Mouse (Mus musculus) stomach, embryonic 16.5 days (tissue): Measurements from ENCODE around the gene Mrgprh. TPM values are rescaled to one million over a fixed set of nuclear protein-coding genes. Genes with fewer than 3 reads are reported as not detected.
A peak's percentile ranks its signal among the peaks of the same experiment; 100 is the strongest.

ENCODE experiments used
- ATAC-seq: fragments of 200-750 bp; cut with Nextera tagmentation; 2 replicates; pipeline ENCODE4 v1.8.0; 2017; ENCODE audit warnings: moderate number of reproducible peaks, moderate TSS enrichment; ENCODE audit not compliant: insufficient read depth, low FRiP score
- H3K27ac ChIP-seq: fragments of 300-500 bp; sonication (generic); 2 replicates; pipeline ENCODE4 v1.5.1; 2014; ENCODE audit warnings: low read length
- H3K27me3 ChIP-seq: fragments of 300-500 bp; sonication (generic); 2 replicates; pipeline ENCODE4 v1.6.1; 2014; ENCODE audit warnings: low read length, control low read depth, mixed read lengths; ENCODE audit not compliant: control insufficient read depth, insufficient read depth
- H3K36me3 ChIP-seq: fragments of 300-500 bp; sonication (generic); 2 replicates; pipeline ENCODE4 v1.6.1; 2014; ENCODE audit warnings: low read length; ENCODE audit not compliant: control insufficient read depth, insufficient read depth
- H3K4me1 ChIP-seq: fragments of 300-500 bp; sonication (generic); 2 replicates; pipeline ENCODE4 v1.6.1; 2014; ENCODE audit warnings: low read length, control low read depth, mixed read lengths; ENCODE audit not compliant: control insufficient read depth, insufficient read depth
- H3K4me2 ChIP-seq: fragments of 300-500 bp; sonication (generic); 2 replicates; pipeline ENCODE4 v1.6.1; 2014; ENCODE audit warnings: low read depth, low read length, mixed read lengths
- H3K4me3 ChIP-seq: fragments of 300-500 bp; sonication (generic); replicated peaks from 2 replicates; pipeline ENCODE4 v1.5.1; 2014; ENCODE audit warnings: mild to moderate bottlenecking, low read length
- H3K9ac ChIP-seq: fragments of 300-500 bp; sonication (generic); 2 replicates; pipeline ENCODE4 v1.6.1; 2014; ENCODE audit warnings: low read length
- H3K9me3 ChIP-seq: fragments of 300-500 bp; sonication (generic); replicated peaks from 2 replicates; pipeline ENCODE4 v1.6.1; 2016; ENCODE audit warnings: low read length, control low read depth; ENCODE audit not compliant: control insufficient read depth
- WGBS: fragments of 180-500 bp; shearing (Covaris S2); extraction: QIAGEN DNeasy Blood & Tissue Kit; methylation state at CpG from one replicate; pipeline ENCODE4 v1.1.7; 2014; 5-methylcytosine and 5-hydroxymethylcytosine counted together
- polyA plus RNA-seq: library from polyadenylated mRNA; unstranded; fragments of >200 nt; fragmentation: Nextera tagmentation; extraction: Ambion mirVana; gene quantifications from 2 replicates; pipeline ENCODE4 v1.2.1, GENCODE M21; 2015

Gene Mrgprh
- polyA plus RNA-seq, 1 experiment from 2014 or later: 0.09 TPM

DNA sequence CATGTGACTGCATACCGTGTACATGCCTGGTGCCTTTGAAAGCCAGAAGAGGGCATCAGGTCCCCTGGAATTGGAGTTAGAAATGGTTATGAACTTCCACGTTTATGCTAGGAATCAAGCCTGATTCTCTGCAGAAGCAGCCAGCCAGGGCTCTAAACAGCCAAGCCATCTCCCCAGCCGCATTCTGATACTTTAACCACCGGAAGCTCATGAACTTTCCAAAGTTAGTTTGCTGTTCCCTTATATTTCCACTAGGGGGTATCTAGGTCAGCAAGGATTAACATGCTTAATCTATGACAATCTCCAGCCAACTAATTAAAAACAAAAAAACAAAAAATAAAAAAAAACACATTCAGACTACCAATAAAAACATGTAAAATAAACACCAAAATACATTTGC is 17.8 kb upstream of the Mrgprh start:
- H3K9ac ChIP-seq: no peak overlapping the region
- no peaks in the 10 kb centered on the region for H3K36me3 ChIP-seq
- H3K9me3 ChIP-seq: no peaks in the 10 kb centered on the region
- H3K4me3 ChIP-seq: no peak overlapping the region
- 51% methylated on average over 4 of the region's 4 CpGs for WGBS
- H3K4me2 ChIP-seq: no peak overlapping the region
- H3K4me1 ChIP-seq: no peaks in the 10 kb centered on the region
- no peaks in the 10 kb centered on the region for H3K27me3 ChIP-seq
- H3K27ac ChIP-seq: no peak overlapping the region
- no peak for ATAC-seq

DNA sequence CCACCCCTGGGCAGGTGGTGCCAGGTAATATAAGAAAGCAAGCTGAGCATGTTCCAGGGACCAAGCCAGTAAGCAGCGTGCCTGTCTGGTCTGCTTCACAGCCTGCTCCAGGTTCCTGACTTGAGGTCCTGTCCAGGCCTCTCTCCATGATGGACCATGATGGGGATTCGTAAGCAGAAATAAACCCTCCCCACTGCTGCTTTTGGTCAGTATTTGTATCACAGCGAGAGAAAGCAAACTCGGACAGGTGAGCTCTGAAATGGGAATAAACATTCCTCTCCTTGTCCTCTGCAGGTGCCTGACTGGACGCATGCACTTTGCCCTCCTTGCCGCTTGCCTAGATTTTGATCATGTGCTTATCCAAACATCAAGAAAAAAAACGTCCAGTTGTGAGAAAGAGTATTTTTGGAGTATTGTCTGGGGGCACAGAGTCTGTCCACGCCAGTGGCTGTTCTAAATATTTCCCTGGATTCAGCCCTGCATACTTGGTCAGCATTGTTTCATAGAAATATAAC is 16.8 kb upstream of the Mrgprh start:
- no peaks in the 10 kb centered on the region for H3K9me3 ChIP-seq
- H3K27me3 ChIP-seq: no peaks in the 10 kb centered on the region
- WGBS: 58% methylated on average over 8 of the region's 8 CpGs
- H3K27ac ChIP-seq: no peak overlapping the region
- no peak overlapping the region for H3K9ac ChIP-seq
- no peak overlapping the region for H3K4me2 ChIP-seq
- no peaks in the 10 kb centered on the region for H3K36me3 ChIP-seq
- no peak overlapping the region for H3K4me3 ChIP-seq
- no peaks in the 10 kb centered on the region for H3K4me1 ChIP-seq
- ATAC-seq: no peak

DNA sequence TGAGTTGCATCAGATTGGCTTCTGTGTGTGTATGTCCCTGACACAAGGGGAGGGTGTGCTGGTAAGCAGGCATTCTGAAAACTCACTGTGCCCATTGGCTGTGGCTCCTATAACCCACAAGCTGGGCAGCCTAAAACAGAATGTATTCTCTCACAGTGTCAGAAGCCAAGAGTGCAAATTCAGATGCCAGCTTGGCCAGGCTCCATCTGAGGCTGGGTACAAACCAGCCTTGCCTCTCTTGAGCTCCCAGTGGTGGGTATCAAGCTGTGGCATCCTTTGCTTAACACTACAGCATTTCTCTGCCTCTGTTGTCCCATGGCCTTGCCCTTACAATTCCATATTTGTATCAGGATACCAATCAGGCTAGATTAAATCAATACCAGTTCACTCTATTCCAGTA is 11.7 kb upstream of the Mrgprh start:
- no peaks in the 10 kb centered on the region for H3K4me1 ChIP-seq
- H3K27me3 ChIP-seq: no peaks in the 10 kb centered on the region
- no peak overlapping the region for H3K27ac ChIP-seq
- no peak overlapping the region for H3K4me2 ChIP-seq
- no peak for ATAC-seq
- no peak overlapping the region for H3K4me3 ChIP-seq
- no peak overlapping the region for H3K9ac ChIP-seq
- no peaks in the 10 kb centered on the region for H3K36me3 ChIP-seq
- H3K9me3 ChIP-seq: no peaks in the 10 kb centered on the region

DNA sequence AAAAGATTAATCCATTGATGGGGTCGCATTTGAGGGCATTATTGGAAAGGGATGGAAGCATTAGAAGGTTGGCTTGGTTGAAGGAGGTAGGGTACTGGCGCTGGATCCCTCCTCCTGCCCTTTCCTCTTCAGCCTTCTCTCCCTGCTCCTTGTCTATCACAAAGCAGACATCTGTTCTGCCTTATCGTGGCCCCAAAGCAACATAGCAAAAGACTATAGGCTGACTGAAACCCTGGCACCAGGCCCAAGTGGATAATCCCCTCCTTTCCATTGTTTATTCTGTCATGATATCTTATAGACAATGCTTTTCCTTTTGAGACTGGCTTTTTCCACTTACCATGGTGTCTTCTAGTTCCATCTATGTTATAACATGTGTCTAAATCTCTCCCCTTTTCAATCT is 10.4 kb upstream of the Mrgprh start:
- Histone ChIP-seq H3K27ac (no peak overlapping the region), H3K9ac (no peak overlapping the region)
- WGBS: 68% methylated on average over 3 of the region's 3 CpGs

DNA sequence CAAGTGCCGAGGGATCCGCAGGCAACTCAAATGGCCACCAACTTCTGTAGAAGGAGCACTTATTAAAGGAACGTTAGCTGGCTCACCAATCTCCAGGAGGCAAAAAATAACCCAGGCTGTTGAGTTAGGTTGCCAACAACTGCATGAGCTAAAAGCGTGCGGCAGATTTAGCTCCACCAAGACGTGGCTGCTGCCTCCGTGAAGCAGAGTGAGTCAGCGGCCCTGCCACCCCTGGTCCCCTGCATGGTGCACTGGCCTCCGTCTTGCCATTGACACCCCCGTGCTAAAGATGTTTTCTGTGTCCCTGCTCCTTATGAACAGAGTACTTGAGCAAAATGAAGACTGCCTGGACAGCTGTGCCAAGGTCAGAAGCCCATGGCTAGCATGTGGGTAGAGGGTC is 9.0 kb upstream of the Mrgprh start:
- Histone ChIP-seq H3K4me1 (no peaks in the 10 kb centered on the region), H3K27ac (no peak overlapping the region)
- WGBS: 83% methylated on average over 10 of the region's 10 CpGs

More for the DNA sequence above, 10.4 kb upstream of the Mrgprh start:
- Histone ChIP-seq H3K4me1 (no peaks in the 10 kb centered on the region), H3K36me3 (no peaks in the 10 kb centered on the region), H3K4me2 (no peak overlapping the region), H3K27me3 (no peaks in the 10 kb centered on the region), H3K9me3 (no peaks in the 10 kb centered on the region), H3K4me3 (no peak overlapping the region)
- ATAC-seq: no peak

DNA sequence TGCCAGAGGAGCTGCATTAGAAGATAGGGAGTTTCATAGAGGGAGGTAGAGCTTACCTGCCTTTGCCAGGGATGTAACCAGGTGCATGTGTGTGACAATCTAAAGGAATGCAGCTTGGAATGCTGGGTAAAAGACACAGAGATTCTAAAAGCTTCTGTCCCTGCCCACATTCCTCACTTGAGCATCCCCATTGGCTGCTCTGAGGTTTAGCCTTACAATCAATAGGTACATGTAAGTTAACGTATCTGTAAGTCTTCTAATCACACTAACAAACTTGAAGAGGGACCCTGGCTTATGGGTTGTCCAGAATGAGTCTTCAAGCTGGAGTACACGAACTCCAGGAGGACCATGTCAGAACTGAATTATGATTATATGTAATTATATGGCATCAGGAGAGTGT is 7.8 kb upstream of the Mrgprh start, which contains the start of gene Mas1:
Mas1 (minus strand) TSS at position 101 of the 400 bp plus-strand sequence.
- H3K9me3 ChIP-seq: no peaks in the 10 kb centered on the region
- H3K27me3 ChIP-seq: no peaks in the 10 kb centered on the region
- H3K9ac ChIP-seq: no peak within 1 kb of the TSS
- H3K4me1 ChIP-seq: no peaks in the 10 kb centered on the region
- no peak for ATAC-seq
- H3K4me3 ChIP-seq: no peak within 1 kb of the TSS
- 24% methylated on average over 2 of the region's 2 CpGs for WGBS
- no peak within 1 kb of the TSS for H3K27ac ChIP-seq
- no peaks in the 10 kb centered on the region for H3K36me3 ChIP-seq
- H3K4me2 ChIP-seq: no peak within 1 kb of the TSS

More for the DNA sequence above, 9.0 kb upstream of the Mrgprh start:
- Histone ChIP-seq H3K4me2 (no peak overlapping the region), H3K9me3 (no peaks in the 10 kb centered on the region), H3K9ac (no peak overlapping the region), H3K27me3 (no peaks in the 10 kb centered on the region), H3K36me3 (no peaks in the 10 kb centered on the region), H3K4me3 (no peak overlapping the region)
- ATAC-seq: no peak

DNA sequence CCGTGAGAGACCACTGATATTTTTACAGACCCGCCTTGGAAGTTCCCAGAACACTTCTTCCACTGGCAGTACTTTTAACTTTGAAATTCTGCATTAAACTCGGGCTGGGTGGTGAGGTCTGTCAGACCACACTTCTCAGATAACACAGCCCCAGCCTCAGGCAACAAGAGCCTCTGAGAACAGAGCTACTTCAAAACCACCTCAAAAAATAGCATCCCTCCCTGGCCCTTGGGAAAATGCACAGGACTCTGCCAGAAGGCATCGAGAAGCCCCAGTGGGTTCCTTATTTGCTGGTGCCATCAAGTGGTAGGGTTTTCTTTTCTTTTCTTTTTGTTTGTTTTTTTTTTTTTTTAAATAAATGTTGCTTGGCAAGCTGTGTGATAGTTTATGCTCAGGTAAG is 7.2 kb upstream of the Mrgprh start:
- Histone ChIP-seq H3K4me3 (no peak overlapping the region), H3K27ac (no peak overlapping the region), H3K27me3 (no peaks in the 10 kb centered on the region), H3K4me2 (no peak overlapping the region), H3K9me3 (no peaks in the 10 kb centered on the region), H3K9ac (no peak overlapping the region), H3K4me1 (no peaks in the 10 kb centered on the region), H3K36me3 (no peaks in the 10 kb centered on the region)
- 14% methylated on average over 4 of the region's 4 CpGs for WGBS
- no peak for ATAC-seq

DNA sequence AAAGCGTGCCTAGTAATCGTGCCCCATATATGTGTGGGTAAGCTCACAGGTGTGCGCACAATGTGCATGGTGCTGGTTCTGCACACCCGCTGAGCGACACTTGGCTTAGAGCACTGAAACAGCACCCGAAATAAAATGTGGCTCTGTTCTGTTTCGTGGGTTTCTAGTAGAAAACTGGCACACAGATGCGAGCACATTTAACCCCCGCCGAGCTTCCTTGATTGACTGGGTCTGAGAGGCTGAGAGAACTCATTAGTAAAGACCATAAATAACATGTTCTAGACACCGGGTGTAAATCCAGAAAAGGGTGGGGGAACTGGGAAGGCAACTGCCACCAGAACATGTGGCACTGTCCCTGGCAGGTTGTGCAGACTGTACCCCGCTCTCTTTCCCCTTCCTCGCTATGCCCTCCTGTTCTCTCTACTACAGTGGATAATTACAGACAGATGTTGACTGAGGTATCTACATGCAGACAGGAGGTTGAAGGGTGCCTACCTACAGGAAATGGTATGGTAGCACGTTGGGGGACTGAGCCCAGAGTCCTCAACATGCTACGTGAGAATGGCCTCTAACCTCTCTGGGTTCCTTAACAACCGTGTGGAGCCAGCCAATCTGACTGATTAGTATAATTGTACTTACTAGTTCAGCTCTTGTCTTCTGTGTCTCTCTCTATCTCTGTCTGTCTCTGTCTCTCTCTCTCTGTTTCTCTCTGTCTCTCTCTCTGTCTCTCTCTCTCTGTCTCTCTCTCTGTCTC is 3.4 kb upstream of the Mrgprh start:
- no peak overlapping the region for H3K4me3 ChIP-seq
- no peak overlapping the region for H3K27ac ChIP-seq
- ATAC-seq: no peak
- H3K9me3 ChIP-seq: no peaks in the 10 kb centered on the region
- H3K27me3 ChIP-seq: no peaks in the 10 kb centered on the region
- H3K4me2 ChIP-seq: no peak overlapping the region
- no peak overlapping the region for H3K9ac ChIP-seq
- WGBS: 67% methylated on average over 16 of the region's 16 CpGs
- H3K4me1 ChIP-seq: no peaks in the 10 kb centered on the region
- no peaks in the 10 kb centered on the region for H3K36me3 ChIP-seq

DNA sequence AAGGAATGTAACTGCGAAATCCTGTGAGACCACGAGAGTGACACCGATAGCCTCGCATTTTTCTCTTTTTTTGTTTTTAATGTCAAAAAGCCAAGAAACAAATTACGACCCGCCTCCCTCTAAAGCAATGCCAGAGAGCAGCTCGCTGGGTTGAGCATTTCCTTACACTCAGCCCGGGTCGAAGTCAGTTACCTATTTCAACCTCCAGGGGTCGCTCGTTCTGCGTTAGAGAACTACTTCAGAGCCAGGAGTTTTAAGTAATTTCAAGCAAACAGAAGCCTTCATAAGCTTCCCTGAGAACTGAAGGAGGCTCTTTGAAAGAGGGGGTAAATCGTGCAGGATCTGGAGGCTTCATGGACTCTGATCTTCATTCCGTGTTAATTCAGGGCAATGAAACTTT is 4.3 kb downstream of the Mrgprh start:
- WGBS: 2% methylated on average over 14 of the region's 14 CpGs
- peak; percentile 69; the same call in 1 of the 2 replicates for ATAC-seq
- Histone ChIP-seq H3K9me3 (no peaks in the 10 kb centered on the region), H3K4me1 (no peaks in the 10 kb centered on the region), H3K27ac (no peak overlapping the region), H3K27me3 (no peaks in the 10 kb centered on the region), H3K4me2 (peak overlapping the region; percentile 53), H3K4me3 (peak overlapping the region; percentile 27), H3K36me3 (no peaks in the 10 kb centered on the region), H3K9ac (0 out of 2 replicates have a peak overlapping the region, but pooled peaks have one; percentile 53)
